Mouse (Mus musculus): ENCODE measurements around the gene Peak1. TPM values are rescaled to one million over a fixed set of nuclear protein-coding genes. Genes with fewer than 3 reads are reported as not detected.

Gene Peak1
- total and polyA plus RNA-seq, 3 experiments = 2.8 to 11.7 TPM; not detected in 1

DNA sequence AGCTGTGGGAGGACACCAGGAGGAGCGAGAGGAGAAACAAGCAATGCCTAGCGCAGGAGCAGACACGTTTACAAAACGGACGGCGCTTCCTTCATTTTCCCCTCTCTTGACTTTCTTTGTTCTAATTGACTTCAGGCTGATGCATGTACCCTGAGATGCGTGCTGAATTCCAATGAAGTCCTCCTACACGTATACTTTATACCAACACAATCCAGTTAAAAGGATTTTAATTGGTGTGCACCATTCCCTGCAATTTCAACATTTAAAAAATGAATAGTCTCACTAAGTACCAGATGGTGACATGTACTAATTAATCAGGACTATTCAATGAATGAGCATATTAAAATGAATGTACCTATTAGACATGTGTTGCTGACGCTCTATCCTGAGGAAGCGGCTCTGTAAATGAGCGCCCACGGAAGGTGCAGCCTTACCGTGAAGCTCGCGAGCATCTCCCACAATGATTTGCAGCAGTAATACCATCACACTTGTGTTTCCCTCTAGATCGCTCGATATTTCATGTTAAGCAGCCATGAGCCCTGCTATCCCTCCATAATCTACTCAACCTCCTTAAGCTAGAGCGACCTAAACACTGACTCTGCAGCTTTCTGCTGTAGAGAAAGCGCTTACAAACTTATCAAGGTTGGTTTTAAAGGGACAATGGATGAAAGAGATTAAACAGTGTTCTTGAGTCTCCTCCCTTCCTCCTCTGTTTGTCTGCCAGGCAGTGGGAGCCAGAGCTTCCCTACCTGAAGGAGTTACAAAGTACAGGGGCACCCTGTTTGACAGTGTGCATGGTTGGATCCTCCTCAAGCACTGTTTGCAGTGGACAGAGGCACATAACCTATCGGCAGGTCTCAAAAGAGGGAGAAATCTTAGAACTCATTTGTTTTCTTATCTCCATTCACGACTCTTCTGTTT is 146.3 kb downstream of the Peak1 start:
- Histone ChIP-seq H3K4me1 (ENCODE audit: control insufficient read depth in 1 of 2, insufficient read depth in 2 of 2, low read length in 2 of 2) (peaks cover 6 to 11% of the 10 kb centered on the region in 2 experiments), H3K36me3 (ENCODE audit: control insufficient read depth in 1 of 2, insufficient read depth in 2 of 2, low read length in 2 of 2) (peaks cover 0 to 13% of the 10 kb centered on the region in 2 experiments; a peak in 2 of 4 replicates), H3K27ac (ENCODE audit: control insufficient read depth, low read depth, low read length) (no peak overlapping the region), H3K27me3 (ENCODE audit: control insufficient read depth in 1 of 2, insufficient read depth in 2 of 2, low read length in 2 of 2) (no peaks in the 10 kb centered on the region), H3K4me3 (ENCODE audit: control insufficient read depth in 1 of 2, insufficient read depth in 1 of 2, low read depth in 2 of 2, low read length in 2 of 2) (no peak overlapping the region), H3K79me2 (ENCODE audit: control insufficient read depth, insufficient read depth, low read length, poor library complexity) (no peaks in the 10 kb centered on the region), H3K9me3 (replicated peaks; ENCODE audit: insufficient read depth, low read length) (no peaks in the 10 kb centered on the region), H3K9ac (ENCODE audit: control insufficient read depth, low read depth, low read length, poor library complexity, severe bottlenecking) (no peak overlapping the region)
- DNase-seq (ENCODE audit: low read depth, low spot score) = peak; percentile 23
- TF ChIP-seq SMC3 (IDR thresholded peaks at IDR 0.05; ENCODE audit: low read depth, low read length) = no peak
- no peak for TF ChIP-seq HCFC1 (IDR thresholded peaks at IDR 0.05; ENCODE audit: low read depth, low read length)
- TF ChIP-seq TAL1 (IDR thresholded peaks at IDR 0.05; ENCODE audit: low read length) = no peak
- no peak for TF ChIP-seq ELF1 (IDR thresholded peaks at IDR 0.05; ENCODE audit: low read depth, low read length)
- TF ChIP-seq RAD21 (IDR thresholded peaks at IDR 0.05; ENCODE audit: low read depth, low read length) = no peak
- no peak for TF ChIP-seq POLR2AphosphoS5 (IDR thresholded peaks at IDR 0.05; ENCODE audit: borderline replicate concordance, low read depth, low read length)
- no peak for TF ChIP-seq KAT2A (conservative IDR thresholded peaks at IDR 0.05; ENCODE audit: low read depth, low read length)
- no peak for TF ChIP-seq MXI1 (IDR thresholded peaks at IDR 0.05; ENCODE audit: low read depth, low read length)
- no peak for TF ChIP-seq E2F4 (IDR thresholded peaks at IDR 0.05; ENCODE audit: borderline replicate concordance, low read depth, low read length)
- no peak for TF ChIP-seq ZMIZ1 (IDR thresholded peaks at IDR 0.05; ENCODE audit: low read depth, low read length)
- no peak for TF ChIP-seq SIN3A (IDR thresholded peaks at IDR 0.05; ENCODE audit: low read length)
- TF ChIP-seq MAX (IDR thresholded peaks at IDR 0.05; ENCODE audit: low read length) = no peak
- no peak for TF ChIP-seq MEF2A (IDR thresholded peaks at IDR 0.05; ENCODE audit: extremely low read depth, insufficient replicate concordance, low read depth, low read length, poor library complexity, severe bottlenecking)
- no peak for TF ChIP-seq TBP (IDR thresholded peaks at IDR 0.05; ENCODE audit: low read depth, low read length)
- no peak for TF ChIP-seq MAZ (IDR thresholded peaks at IDR 0.05; ENCODE audit: low read depth, low read length)
- no peak for TF ChIP-seq NRF1 (IDR thresholded peaks at IDR 0.05; ENCODE audit: insufficient read depth, low read depth, low read length, poor library complexity, severe bottlenecking)

DNA sequence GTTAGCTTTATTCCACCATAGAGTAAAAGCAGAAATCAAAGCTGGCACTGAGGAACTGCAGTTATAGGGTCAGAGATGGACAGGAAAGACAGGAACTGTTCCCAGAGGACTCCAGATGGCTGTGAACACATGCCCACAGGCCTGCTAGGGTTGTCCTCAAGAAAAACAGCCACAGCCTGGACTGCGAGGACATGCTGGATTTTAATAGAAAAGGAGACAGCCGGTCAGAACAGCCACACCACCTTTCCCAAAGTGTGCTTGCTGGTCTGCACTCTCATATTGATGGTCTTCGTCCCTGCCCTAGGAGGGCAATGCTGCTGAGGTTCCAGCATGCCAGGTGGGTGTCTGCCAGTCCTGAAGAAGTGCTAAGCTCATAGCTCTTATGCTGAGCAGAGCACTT is 148.8 kb downstream of the Peak1 start:
- peaks cover 11 to 12% of the 10 kb centered on the region in 2 experiments for H3K4me1 ChIP-seq (ENCODE audit: control insufficient read depth in 1 of 2, insufficient read depth in 2 of 2, low read length in 2 of 2)
- no peak overlapping the region for H3K9ac ChIP-seq (ENCODE audit: control insufficient read depth, low read depth, low read length, poor library complexity, severe bottlenecking)
- H3K79me2 ChIP-seq (ENCODE audit: control insufficient read depth, insufficient read depth, low read length, poor library complexity) = no peaks in the 10 kb centered on the region
- H3K4me3 ChIP-seq (ENCODE audit: control insufficient read depth in 1 of 2, insufficient read depth in 1 of 2, low read depth in 2 of 2, low read length in 2 of 2) = no peak overlapping the region
- no peaks in the 10 kb centered on the region for H3K27me3 ChIP-seq (ENCODE audit: control insufficient read depth in 1 of 2, insufficient read depth in 2 of 2, low read length in 2 of 2)
- peaks cover 0 to 18% of the 10 kb centered on the region in 2 experiments; a peak in 2 of 4 replicates for H3K36me3 ChIP-seq (ENCODE audit: control insufficient read depth in 1 of 2, insufficient read depth in 2 of 2, low read length in 2 of 2)
- H3K27ac ChIP-seq (ENCODE audit: control insufficient read depth, low read depth, low read length) = no peak overlapping the region
- no peaks in the 10 kb centered on the region for H3K9me3 ChIP-seq (replicated peaks; ENCODE audit: insufficient read depth, low read length)
- DNase-seq (ENCODE audit: low read depth, low spot score) = no peak
- TF ChIP-seq BHLHE40 (IDR thresholded peaks at IDR 0.05; ENCODE audit: borderline replicate concordance, low read depth, low read length) (no peak), MYC (IDR thresholded peaks at IDR 0.05; ENCODE audit: low read depth, low read length) (no peak), ELF1 (IDR thresholded peaks at IDR 0.05; ENCODE audit: low read depth, low read length) (no peak), ZMIZ1 (IDR thresholded peaks at IDR 0.05; ENCODE audit: low read depth, low read length) (no peak), MXI1 (IDR thresholded peaks at IDR 0.05; ENCODE audit: low read depth, low read length) (no peak), CTCF (IDR thresholded peaks at IDR 0.05 in 2 of 3, conservative IDR thresholded peaks at IDR 0.05 in 1 of 3; ENCODE audit: control insufficient read depth in 1 of 3, insufficient read depth in 1 of 3, low read depth in 2 of 3, low read length in 3 of 3, poor library complexity in 1 of 3, severe bottlenecking in 1 of 3) (no peak), MAX (IDR thresholded peaks at IDR 0.05; ENCODE audit: low read length) (no peak), KAT2A (conservative IDR thresholded peaks at IDR 0.05; ENCODE audit: low read depth, low read length) (no peak), ZKSCAN1 (IDR thresholded peaks at IDR 0.05; ENCODE audit: low read depth, low read length) (no peak), USF2 (IDR thresholded peaks at IDR 0.05; ENCODE audit: borderline replicate concordance in 1 of 2, insufficient read depth in 1 of 2, low read depth in 1 of 2, low read length in 2 of 2) (no peak), RAD21 (IDR thresholded peaks at IDR 0.05; ENCODE audit: low read depth, low read length) (no peak), ETS1 (IDR thresholded peaks at IDR 0.05; ENCODE audit: low read depth, low read length) (no peak), JUND (IDR thresholded peaks at IDR 0.05; ENCODE audit: low read depth, low read length) (no peak), TBP (IDR thresholded peaks at IDR 0.05; ENCODE audit: low read depth, low read length) (no peak), POLR2AphosphoS2 (IDR thresholded peaks at IDR 0.05; ENCODE audit: low read length) (no peak), ZNF384 (IDR thresholded peaks at IDR 0.05; ENCODE audit: low read depth, low read length) (no peak), GABPA (IDR thresholded peaks at IDR 0.05; ENCODE audit: low read depth, low read length) (no peak), NELFE (IDR thresholded peaks at IDR 0.05; ENCODE audit: low read depth, low read length) (no peak), MAZ (IDR thresholded peaks at IDR 0.05; ENCODE audit: low read depth, low read length) (no peak), GATA1 (IDR thresholded peaks at IDR 0.05; ENCODE audit: low read depth, low read length) (no peak)

All from MEL (cell line).